ENCODE assay signal across 10 mouse cellular contexts in genomic region chr7:28963399-28963923, GRCm38 (mm10). TPM values are rescaled to one million over a fixed set of nuclear protein-coding genes. Genes with fewer than 3 reads are reported as not detected.
DNase-seq lines count a peak whose midpoint lies in the region; ATAC-seq and TF ChIP-seq lines count a peak whose summit lies in the region.
"Had no signal": no experiment of that assay in that cellular context is flagged by ENCODE, and none has a peak within 500 bp of the region (broad histone marks: within the 10 kb centered on the region; RNA-seq: fewer than 3 reads in every experiment).

No protein-coding gene starts in this region.

- DNase-seq in hindbrain, embryonic 10.5 days (ENCODE audit: low spot score) = no peak
- no peak for DNase-seq in midbrain, embryonic 10.5 days (ENCODE audit: low spot score)
- no peak for DNase-seq in layer of hippocampus, adult 2 months (ENCODE audit: low spot score in 2 of 2)
- DNase-seq: kidney, postnatal 10 days; right cerebral cortex, postnatal 14 days had no signal

- no peak overlapping the region for H3K4me3 ChIP-seq in hindbrain, embryonic 10.5 days
- H3K4me3 ChIP-seq in hindbrain, embryonic 16.5 days (ENCODE audit: low read length) = no peak overlapping the region
- no peak overlapping the region for H3K4me3 ChIP-seq in midbrain, embryonic 10.5 days
- H3K4me3 ChIP-seq in midbrain, embryonic 13.5 days (replicated peaks) = no peak overlapping the region
- no peak overlapping the region for H3K4me3 ChIP-seq in intestine, embryonic 15.5 days (replicated peaks)
- no peak overlapping the region for H3K4me3 ChIP-seq in stomach, embryonic 16.5 days (replicated peaks; ENCODE audit: low read length)
- no peak overlapping the region for H3K4me3 ChIP-seq in layer of hippocampus, adult 2 months

- H3K27me3 ChIP-seq in hindbrain, embryonic 10.5 days (ENCODE audit: insufficient read depth, poor library complexity, severe bottlenecking) = no peaks in the 10 kb centered on the region
- no peaks in the 10 kb centered on the region for H3K27me3 ChIP-seq in hindbrain, embryonic 16.5 days (replicated peaks; ENCODE audit: control insufficient read depth, insufficient read depth, low read length)
- H3K27me3 ChIP-seq in midbrain, embryonic 10.5 days (ENCODE audit: low read depth, poor library complexity, severe bottlenecking) = no peaks in the 10 kb centered on the region
- H3K27me3 ChIP-seq in midbrain, embryonic 13.5 days = no peaks in the 10 kb centered on the region
- H3K27me3 ChIP-seq in intestine, embryonic 15.5 days (replicated peaks) = no peaks in the 10 kb centered on the region
- H3K27me3 ChIP-seq in stomach, embryonic 16.5 days (ENCODE audit: control insufficient read depth, insufficient read depth, low read length) = no peaks in the 10 kb centered on the region

- H3K4me2 ChIP-seq in hindbrain, embryonic 16.5 days (ENCODE audit: low read length) = no peak overlapping the region
- H3K4me2 ChIP-seq in midbrain, embryonic 13.5 days (replicated peaks) = no peak overlapping the region
- no peak overlapping the region for H3K4me2 ChIP-seq in intestine, embryonic 15.5 days (replicated peaks)
- no peak overlapping the region for H3K4me2 ChIP-seq in stomach, embryonic 16.5 days (ENCODE audit: low read depth, low read length)

- H3K9me3 ChIP-seq in hindbrain, embryonic 10.5 days = no peaks in the 10 kb centered on the region
- no peaks in the 10 kb centered on the region for H3K9me3 ChIP-seq in hindbrain, embryonic 16.5 days (ENCODE audit: control insufficient read depth, low read length)
- H3K9me3 ChIP-seq in midbrain, embryonic 10.5 days (replicated peaks) = no peaks in the 10 kb centered on the region
- H3K9me3 ChIP-seq in midbrain, embryonic 13.5 days = no peaks in the 10 kb centered on the region
- no peaks in the 10 kb centered on the region for H3K9me3 ChIP-seq in intestine, embryonic 15.5 days
- H3K9me3 ChIP-seq in stomach, embryonic 16.5 days (replicated peaks; ENCODE audit: control insufficient read depth, low read length) = no peaks in the 10 kb centered on the region

- peaks cover 42% of the 10 kb centered on the region for H3K4me1 ChIP-seq in hindbrain, embryonic 10.5 days (replicated peaks)
- peaks cover 26% of the 10 kb centered on the region for H3K4me1 ChIP-seq in hindbrain, embryonic 16.5 days (ENCODE audit: control insufficient read depth, insufficient read depth, low read depth, low read length)
- H3K4me1 ChIP-seq in midbrain, embryonic 10.5 days = peaks cover 48% of the 10 kb centered on the region
- H3K4me1 ChIP-seq in midbrain, embryonic 13.5 days (replicated peaks) = peaks cover 31% of the 10 kb centered on the region
- H3K4me1 ChIP-seq in intestine, embryonic 15.5 days (replicated peaks) = peaks cover 10% of the 10 kb centered on the region
- peaks cover 23% of the 10 kb centered on the region for H3K4me1 ChIP-seq in stomach, embryonic 16.5 days (ENCODE audit: control insufficient read depth, insufficient read depth, low read length)

- 76% methylated on average over 3 of the region's 3 CpGs for WGBS in hindbrain, embryonic 10.5 days
- 79% methylated on average over 3 of the region's 3 CpGs for WGBS in hindbrain, embryonic 16.5 days
- 83% methylated on average over 3 of the region's 3 CpGs for WGBS in midbrain, embryonic 10.5 days
- 77% methylated on average over 3 of the region's 3 CpGs for WGBS in midbrain, embryonic 13.5 days
- 68% methylated on average over 3 of the region's 3 CpGs for WGBS in intestine, embryonic 15.5 days
- 81% methylated on average over 3 of the region's 3 CpGs for WGBS in stomach, embryonic 16.5 days

- peak overlapping the region; percentile 95; the same call in 1 of the 2 replicates for H3K27ac ChIP-seq in hindbrain, embryonic 10.5 days
- no peak overlapping the region for H3K27ac ChIP-seq in hindbrain, embryonic 16.5 days (ENCODE audit: low read depth, low read length)
- H3K27ac ChIP-seq in midbrain, embryonic 10.5 days (replicated peaks) = peak overlapping the region; percentile 95
- H3K27ac ChIP-seq in midbrain, embryonic 13.5 days = no peak overlapping the region
- 0 out of 2 replicates have a peak overlapping the region, but pooled peaks have one; percentile 7 for H3K27ac ChIP-seq in intestine, embryonic 15.5 days
- H3K27ac ChIP-seq in stomach, embryonic 16.5 days (ENCODE audit: low read length) = peak overlapping the region; percentile 90
- no peak overlapping the region for H3K27ac ChIP-seq in layer of hippocampus, adult 2 months

- H3K36me3 ChIP-seq in hindbrain, embryonic 10.5 days = no peaks in the 10 kb centered on the region
- no peaks in the 10 kb centered on the region for H3K36me3 ChIP-seq in hindbrain, embryonic 16.5 days (ENCODE audit: control insufficient read depth, insufficient read depth, low read length)
- 0 out of 2 replicates have a peak, but pooled peaks cover under 1% of the 10 kb centered on the region for H3K36me3 ChIP-seq in midbrain, embryonic 10.5 days
- no peaks in the 10 kb centered on the region for H3K36me3 ChIP-seq in midbrain, embryonic 13.5 days
- H3K36me3 ChIP-seq in intestine, embryonic 15.5 days = no peaks in the 10 kb centered on the region
- no peaks in the 10 kb centered on the region for H3K36me3 ChIP-seq in stomach, embryonic 16.5 days (ENCODE audit: control insufficient read depth, insufficient read depth, low read length)

- H3K9ac ChIP-seq in hindbrain, embryonic 16.5 days (ENCODE audit: low read depth, low read length) = no peak overlapping the region
- no peak overlapping the region for H3K9ac ChIP-seq in midbrain, embryonic 13.5 days (replicated peaks)
- H3K9ac ChIP-seq in intestine, embryonic 15.5 days = no peak overlapping the region
- H3K9ac ChIP-seq in stomach, embryonic 16.5 days (ENCODE audit: low read length) = no peak overlapping the region

- TF ChIP-seq CTCF in layer of hippocampus, adult 2 months (conservative IDR thresholded peaks at IDR 0.05) = no peak

- no peak for ATAC-seq in hindbrain, embryonic 16.5 days
- ATAC-seq in midbrain, embryonic 13.5 days = no peak
- ATAC-seq in intestine, embryonic 15.5 days = no peak
- ATAC-seq in stomach, embryonic 16.5 days (ENCODE audit: insufficient read depth, low FRiP score) = no peak
- ATAC-seq: activated CD4-positive, CD25-positive, alpha-beta regulatory T cell, adult 4 months had no signal

RNA-seq across cellular contexts. Expression of gene Actn4, which starts 1.3 kb away (rescaled TPM):
- polyA plus RNA-seq in hindbrain, embryonic 10.5 days (2016; fragmentation: Nextera tagmentation; extraction: Ambion mirVana) = 216 and 245 TPM in 2 replicates
- polyA plus RNA-seq in hindbrain, embryonic 16.5 days (2015; fragmentation: Nextera tagmentation; extraction: Ambion mirVana) = 146 and 172 TPM in 2 replicates
- polyA plus RNA-seq in midbrain, embryonic 10.5 days (2016; fragmentation: Nextera tagmentation; extraction: Ambion mirVana) = 236 and 239 TPM in 2 replicates
- polyA plus RNA-seq in midbrain, embryonic 13.5 days (2015; fragmentation: Nextera tagmentation; extraction: Ambion mirVana) = 120 and 132 TPM in 2 replicates
- 340 and 361 TPM in 2 replicates for polyA plus RNA-seq in intestine, embryonic 15.5 days (2015; fragmentation: Nextera tagmentation; extraction: Ambion mirVana)
- polyA plus RNA-seq in stomach, embryonic 16.5 days (2015; fragmentation: Nextera tagmentation; extraction: Ambion mirVana) = 413 and 449 TPM in 2 replicates
- total RNA-seq in layer of hippocampus, adult 2 months (2021) = 100 to 1,000 TPM; 131 to 134 TPM

RNA-seq across cellular contexts. Expression of gene Eif3k, which starts 18.2 kb away (rescaled TPM):
- polyA plus RNA-seq in hindbrain, embryonic 10.5 days (2016; fragmentation: Nextera tagmentation; extraction: Ambion mirVana) = 426 and 432 TPM in 2 replicates
- polyA plus RNA-seq in hindbrain, embryonic 16.5 days (2015; fragmentation: Nextera tagmentation; extraction: Ambion mirVana) = 282 and 295 TPM in 2 replicates
- 402 and 429 TPM in 2 replicates for polyA plus RNA-seq in midbrain, embryonic 10.5 days (2016; fragmentation: Nextera tagmentation; extraction: Ambion mirVana)
- 318 and 323 TPM in 2 replicates for polyA plus RNA-seq in midbrain, embryonic 13.5 days (2015; fragmentation: Nextera tagmentation; extraction: Ambion mirVana)
- polyA plus RNA-seq in intestine, embryonic 15.5 days (2015; fragmentation: Nextera tagmentation; extraction: Ambion mirVana) = 359 and 375 TPM in 2 replicates
- 339 and 345 TPM in 2 replicates for polyA plus RNA-seq in stomach, embryonic 16.5 days (2015; fragmentation: Nextera tagmentation; extraction: Ambion mirVana)
- total RNA-seq in layer of hippocampus, adult 2 months (2021) = 100 to 1,000 TPM; 198 to 202 TPM

RNA-seq across cellular contexts. Expression of gene Map4k1, which starts 18.4 kb away (rescaled TPM):
- 8.8 and 9.0 TPM in 2 replicates for polyA plus RNA-seq in hindbrain, embryonic 10.5 days (2016; fragmentation: Nextera tagmentation; extraction: Ambion mirVana)
- polyA plus RNA-seq in hindbrain, embryonic 16.5 days (2015; fragmentation: Nextera tagmentation; extraction: Ambion mirVana) = 10.7 and 13.8 TPM in 2 replicates
- 7.9 and 11.4 TPM in 2 replicates for polyA plus RNA-seq in midbrain, embryonic 10.5 days (2016; fragmentation: Nextera tagmentation; extraction: Ambion mirVana)
- 4.5 and 5.0 TPM in 2 replicates for polyA plus RNA-seq in midbrain, embryonic 13.5 days (2015; fragmentation: Nextera tagmentation; extraction: Ambion mirVana)
- 6.3 and 7.7 TPM in 2 replicates for polyA plus RNA-seq in intestine, embryonic 15.5 days (2015; fragmentation: Nextera tagmentation; extraction: Ambion mirVana)
- 7.9 and 8.4 TPM in 2 replicates for polyA plus RNA-seq in stomach, embryonic 16.5 days (2015; fragmentation: Nextera tagmentation; extraction: Ambion mirVana)
- 1 to 10 TPM in 1 of 2 experiments, under 1 TPM in 1; 0.90 to 1.8 TPM for total RNA-seq in layer of hippocampus, adult 2 months (2021)

Comparison
In these comparisons a context has a peak if more than half of its experiments do, and no peak if none do; other contexts are left out.
1. H3K27ac ChIP-seq: peak in hindbrain, embryonic 10.5 days (single experiment), midbrain, embryonic 10.5 days (single experiment), intestine, embryonic 15.5 days (single experiment) and stomach, embryonic 16.5 days (single experiment); none in hindbrain, embryonic 16.5 days (single experiment), midbrain, embryonic 13.5 days (single experiment) and layer of hippocampus, adult 2 months (single experiment).